Mouse (Mus musculus): ENCODE data around the gene Vmn1r130. TPM values are rescaled to one million over a fixed set of nuclear protein-coding genes. Genes with fewer than 3 reads are reported as not detected.
"Not testable (repeated sequence)": the region's sequence is repeated elsewhere in the genome, so short reads cannot be mapped to it uniquely, and the experiment has no call there.

Gene Vmn1r130
- not detected in 2 replicates for polyA plus RNA-seq (2016; fragmentation: Nextera tagmentation; extraction: Ambion mirVana)

DNA sequence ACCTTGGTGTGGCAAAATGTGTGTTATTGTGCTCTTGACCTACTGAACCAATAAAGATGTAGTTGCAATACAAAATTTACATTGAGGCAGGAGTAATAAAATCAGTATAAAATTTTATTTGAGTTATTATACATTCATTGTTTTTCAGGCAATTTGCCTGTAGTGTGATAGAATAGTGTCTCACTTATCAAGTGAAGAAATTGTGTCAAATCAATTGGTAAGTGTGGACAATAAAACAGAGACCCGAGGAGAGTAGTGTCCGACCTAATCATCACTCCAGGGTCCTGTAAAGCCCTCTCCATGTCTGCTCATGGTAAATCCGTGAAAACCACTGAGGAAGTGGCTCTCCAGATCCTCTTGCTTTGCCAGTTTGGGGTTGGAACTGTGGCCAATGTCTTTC lies at the start of gene Vmn1r130:
TSS of gene Vmn1r130 (plus strand) at position 301 of the 400 bp plus-strand sequence.
- not testable (repeated sequence) for H3K36me3 ChIP-seq; H3K27ac ChIP-seq (replicated peaks); H3K4me1 ChIP-seq; H3K27me3 ChIP-seq; H3K4me3 ChIP-seq; H3K9me3 ChIP-seq; H3K4me2 ChIP-seq (replicated peaks); ATAC-seq (ENCODE audit: low FRiP score, low read depth); H3K9ac ChIP-seq (replicated peaks)
- WGBS = no CpG with 5 or more reads among the region's 3 CpGs

DNA sequence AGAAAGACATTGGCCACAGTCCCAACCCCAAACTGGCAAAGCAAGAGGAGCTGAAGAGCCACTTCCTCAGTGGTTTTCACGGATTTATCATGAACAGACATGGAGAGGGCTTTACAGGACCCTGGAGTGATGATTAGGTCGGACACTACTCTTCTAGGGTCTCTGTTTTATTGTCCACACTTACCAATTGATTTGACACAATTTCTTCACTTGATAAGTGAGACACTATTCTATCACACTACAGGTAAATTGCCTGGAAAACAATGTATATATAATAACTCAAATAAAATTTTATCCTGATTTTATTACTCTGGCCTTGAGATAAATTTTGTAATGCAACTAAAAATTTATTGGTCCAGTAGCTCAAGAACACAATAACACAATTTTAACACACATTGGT lies 34.4 kb downstream of the Vmn1r130 start, which contains the start of gene Vmn1r131:
TSS of gene Vmn1r131 (minus strand) at position 101 of the 400 bp plus-strand sequence.
- not testable (repeated sequence) for H3K4me3 ChIP-seq; H3K27ac ChIP-seq (replicated peaks); H3K9me3 ChIP-seq; H3K27me3 ChIP-seq; H3K9ac ChIP-seq (replicated peaks); ATAC-seq (ENCODE audit: low FRiP score, low read depth); H3K4me2 ChIP-seq (replicated peaks); H3K4me1 ChIP-seq; H3K36me3 ChIP-seq
- WGBS = no CpG with 5 or more reads among the region's 2 CpGs

Other genes starting within 250 kb of the Vmn1r130 start
- not detected in 2 replicates for gene Vmn1r125, start 239.6 kb upstream of the Vmn1r130 start, polyA plus RNA-seq (2016; fragmentation: Nextera tagmentation; extraction: Ambion mirVana)
- not detected in 2 replicates for gene Vmn1r126, start 210.3 kb upstream of the Vmn1r130 start, polyA plus RNA-seq (2016; fragmentation: Nextera tagmentation; extraction: Ambion mirVana)
- gene Vmn1r127, start 191.9 kb upstream of the Vmn1r130 start, polyA plus RNA-seq (2016; fragmentation: Nextera tagmentation; extraction: Ambion mirVana) = not detected in 2 replicates
- gene Vmn1r128, start 162.4 kb upstream of the Vmn1r130 start, polyA plus RNA-seq (2016; fragmentation: Nextera tagmentation; extraction: Ambion mirVana) = not detected in 2 replicates
- not detected in 2 replicates for gene Vmn1r129, start 150.5 kb upstream of the Vmn1r130 start, polyA plus RNA-seq (2016; fragmentation: Nextera tagmentation; extraction: Ambion mirVana)
- not detected in 2 replicates for gene Gm6882, start 79.0 kb upstream of the Vmn1r130 start, polyA plus RNA-seq (2016; fragmentation: Nextera tagmentation; extraction: Ambion mirVana)
- not detected in 2 replicates for gene Vmn1r131, start 34.3 kb downstream of the Vmn1r130 start, polyA plus RNA-seq (2016; fragmentation: Nextera tagmentation; extraction: Ambion mirVana)
- gene Vmn1r132, start 102.3 kb downstream of the Vmn1r130 start, polyA plus RNA-seq (2016; fragmentation: Nextera tagmentation; extraction: Ambion mirVana) = not detected in 2 replicates
- not detected in 2 replicates for gene Gm4175, start 249.7 kb downstream of the Vmn1r130 start, polyA plus RNA-seq (2016; fragmentation: Nextera tagmentation; extraction: Ambion mirVana)